In the genomic region with DNA sequence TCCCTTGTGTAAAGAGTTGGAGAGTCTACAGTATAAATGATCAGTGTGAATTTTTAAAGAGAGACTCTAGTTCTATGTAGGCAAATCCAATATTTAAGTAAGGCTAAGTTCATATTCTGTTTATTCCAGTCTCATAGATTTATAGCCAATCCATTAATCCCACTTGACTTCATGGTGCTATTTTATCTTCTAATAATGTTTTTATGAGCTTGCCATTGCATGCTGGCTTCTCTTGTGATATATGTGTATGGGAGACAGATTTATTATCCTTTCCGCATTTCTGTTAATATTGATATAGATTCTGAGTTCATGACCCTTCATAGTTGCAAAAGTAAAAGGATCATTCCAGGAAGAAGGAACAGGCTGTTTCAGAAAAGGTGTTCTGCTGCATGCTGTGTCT, we compare ENCODE assay signal across 23 mouse cellular contexts.
DNase-seq lines count a peak whose midpoint lies in the region; ATAC-seq and TF ChIP-seq lines count a peak whose summit lies in the region.
"Had no signal": no experiment of that assay in that cellular context is flagged by ENCODE, and none has a peak within 500 bp of the region (broad histone marks: within the 10 kb centered on the region; RNA-seq: fewer than 3 reads in every experiment).

No protein-coding gene starts in this region.

- no peaks in the 10 kb centered on the region for H3K36me3 ChIP-seq in kidney, embryonic 14.5 days (ENCODE audit: control insufficient read depth, insufficient read depth, low read length)
- no peaks in the 10 kb centered on the region for H3K36me3 ChIP-seq in kidney, embryonic 16.5 days (ENCODE audit: insufficient read depth, low read length)
- H3K36me3 ChIP-seq in kidney, adult 2 months (ENCODE audit: control insufficient read depth, insufficient read depth, low read length) = no peaks in the 10 kb centered on the region
- H3K36me3 ChIP-seq: embryonic facial prominence, embryonic 10.5 days; embryonic facial prominence, embryonic 12.5 days; forebrain, embryonic 15.5 days; G1E had no signal

- ATAC-seq in kidney, embryonic 14.5 days (ENCODE audit: low FRiP score, low TSS enrichment) = peak; percentile 68; the same call in 1 of the 2 replicates
- peak; percentile 27; the same call in 1 of the 2 replicates for ATAC-seq in kidney, embryonic 16.5 days (ENCODE audit: low FRiP score, low TSS enrichment)
- ATAC-seq: activated CD4-positive, CD25-positive, alpha-beta regulatory T cell, adult 4 months; CD4-positive, CD25-positive, alpha-beta regulatory T cell, adult 4 months; forebrain, embryonic 13.5 days; forebrain, embryonic 15.5 days; Patski had no signal

- H3K4me3 ChIP-seq in kidney, embryonic 14.5 days (ENCODE audit: low read length) = no peak overlapping the region
- H3K4me3 ChIP-seq in kidney, embryonic 16.5 days (ENCODE audit: low read length) = no peak overlapping the region
- H3K4me3 ChIP-seq in kidney, adult 2 months (ENCODE audit: insufficient read depth, low read depth, low read length) = no peak overlapping the region
- H3K4me3 ChIP-seq: embryonic facial prominence, embryonic 10.5 days; embryonic facial prominence, embryonic 12.5 days; forebrain, embryonic 13.5 days; forebrain, embryonic 15.5 days had no signal

- no peaks in the 10 kb centered on the region for H3K4me1 ChIP-seq in kidney, embryonic 14.5 days (ENCODE audit: control insufficient read depth, insufficient read depth, low read length)
- no peaks in the 10 kb centered on the region for H3K4me1 ChIP-seq in kidney, embryonic 16.5 days (ENCODE audit: insufficient read depth, low read length)
- no peaks in the 10 kb centered on the region for H3K4me1 ChIP-seq in kidney, adult 2 months (ENCODE audit: control insufficient read depth, insufficient read depth, low read length)
- H3K4me1 ChIP-seq: embryonic facial prominence, embryonic 10.5 days; embryonic facial prominence, embryonic 12.5 days; forebrain, embryonic 13.5 days; forebrain, embryonic 15.5 days had no signal

- no peak overlapping the region for H3K4me2 ChIP-seq in kidney, embryonic 14.5 days (replicated peaks; ENCODE audit: low read depth, low read length)
- H3K4me2 ChIP-seq in kidney, embryonic 16.5 days (replicated peaks; ENCODE audit: low read depth, low read length) = no peak overlapping the region
- H3K4me2 ChIP-seq: embryonic facial prominence, embryonic 12.5 days; forebrain, embryonic 13.5 days; forebrain, embryonic 15.5 days had no signal

- H3K9ac ChIP-seq in kidney, embryonic 14.5 days (ENCODE audit: low read depth, low read length) = no peak overlapping the region
- no peak overlapping the region for H3K9ac ChIP-seq in kidney, embryonic 16.5 days (replicated peaks; ENCODE audit: low read length)
- H3K9ac ChIP-seq: embryonic facial prominence, embryonic 12.5 days; forebrain, embryonic 13.5 days; forebrain, embryonic 15.5 days had no signal

- no peak for TF ChIP-seq CTCF in kidney, adult 2 months (conservative IDR thresholded peaks at IDR 0.05; ENCODE audit: insufficient read depth, insufficient read length, low read depth, low read length)

- no peak overlapping the region for H3K27ac ChIP-seq in kidney, embryonic 14.5 days (ENCODE audit: low read depth, low read length)
- no peak overlapping the region for H3K27ac ChIP-seq in kidney, embryonic 16.5 days (ENCODE audit: low read length)
- no peak overlapping the region for H3K27ac ChIP-seq in kidney, adult 2 months (ENCODE audit: insufficient read depth, low read depth, low read length)
- H3K27ac ChIP-seq: embryonic facial prominence, embryonic 10.5 days; embryonic facial prominence, embryonic 12.5 days; forebrain, embryonic 13.5 days; forebrain, embryonic 15.5 days had no signal

- TF ChIP-seq POLR2A in kidney, adult 2 months (IDR thresholded peaks at IDR 0.05; ENCODE audit: low read depth, low read length) = no peak

- no peaks in the 10 kb centered on the region for H3K27me3 ChIP-seq in kidney, embryonic 14.5 days (ENCODE audit: control insufficient read depth, insufficient read depth, low read length)
- no peaks in the 10 kb centered on the region for H3K27me3 ChIP-seq in kidney, embryonic 16.5 days (ENCODE audit: insufficient read depth, low read length)
- no peaks in the 10 kb centered on the region for H3K27me3 ChIP-seq in kidney, adult 2 months (replicated peaks; ENCODE audit: control insufficient read depth, insufficient read depth, low read length)
- H3K27me3 ChIP-seq: CH12.LX; embryonic facial prominence, embryonic 12.5 days; forebrain, embryonic 13.5 days; forebrain, embryonic 15.5 days had no signal

- no peaks in the 10 kb centered on the region for H3K9me3 ChIP-seq in kidney, embryonic 14.5 days (ENCODE audit: control insufficient read depth, low read length)
- H3K9me3 ChIP-seq in kidney, embryonic 16.5 days (ENCODE audit: low read length) = no peaks in the 10 kb centered on the region
- H3K9me3 ChIP-seq: embryonic facial prominence, embryonic 10.5 days; embryonic facial prominence, embryonic 12.5 days; forebrain, embryonic 13.5 days; forebrain, embryonic 15.5 days; G1E had no signal

- DNase-seq in kidney, adult 11 months = no peak
- no peak for DNase-seq in kidney, adult 2 months
- peak; percentile 12 for DNase-seq in mesoderm, embryonic 11.5 days (ENCODE audit: low read depth, low spot score)
- DNase-seq: adrenal gland, adult 8-10 months; adrenal gland, postnatal 14 days; adrenal gland, postnatal 36 days; B cell, adult 2 months; cerebellum, adult 11-12 months; cerebellum, adult 2 months; cerebellum, adult 9-10 months; cerebellum, postnatal 10 days; cerebellum, postnatal 25 days had no signal

- 49% methylated on average over 1 of the region's 1 CpGs for WGBS in kidney, embryonic 14.5 days
- 39% methylated on average over 1 of the region's 1 CpGs for WGBS in kidney, embryonic 16.5 days
- 59% methylated on average over 1 of the region's 1 CpGs for WGBS in kidney, adult 2 months
